Comparison of ENCODE assay signal across 10 mouse cellular contexts in genomic region chr1:132542762-132543306, GRCm38 (mm10). TPM values are rescaled to one million over a fixed set of nuclear protein-coding genes. Genes with fewer than 3 reads are reported as not detected.
A peak's percentile ranks its signal among the peaks of the same experiment; 100 is the strongest.
DNase-seq lines count a peak whose midpoint lies in the region; ATAC-seq lines count a peak whose summit lies in the region.
"Had no signal": no experiment of that assay in that cellular context is flagged by ENCODE, and none has a peak within 500 bp of the region (broad histone marks: within the 10 kb centered on the region; RNA-seq: fewer than 3 reads in every experiment).

Gene Cntn2, minus strand, starts transcription at chr1:132543256.

- peak; percentile 93 for ATAC-seq in frontal cortex, adult (ENCODE audit: low TSS enrichment)
- peak; percentile 79 for ATAC-seq in hindbrain, embryonic 12.5 days (ENCODE audit: low FRiP score)
- ATAC-seq in limb, embryonic 11.5 days (ENCODE audit: insufficient number of reproducible peaks, low FRiP score, low TSS enrichment, low read depth), result no peak

- peaks cover 40% of the 10 kb centered on the region for H3K4me1 ChIP-seq in hindbrain, embryonic 12.5 days
- H3K4me1 ChIP-seq in limb, embryonic 11.5 days (ENCODE audit: control insufficient read depth, insufficient read depth, low read length), result peaks cover 15% of the 10 kb centered on the region

- peak within 1 kb of the TSS; percentile 63 for H3K9ac ChIP-seq in hindbrain, embryonic 12.5 days
- no peak within 1 kb of the TSS for H3K9ac ChIP-seq in limb, embryonic 11.5 days (ENCODE audit: low read length)

- peak within 1 kb of the TSS; percentile 71 for H3K27ac ChIP-seq in hindbrain, embryonic 12.5 days
- H3K27ac ChIP-seq in limb, embryonic 11.5 days (replicated peaks; ENCODE audit: low read depth, low read length), result no peak within 1 kb of the TSS

- peaks cover 58% of the 10 kb centered on the region for H3K27me3 ChIP-seq in hindbrain, embryonic 12.5 days
- peaks cover 41% of the 10 kb centered on the region for H3K27me3 ChIP-seq in limb, embryonic 11.5 days (ENCODE audit: control insufficient read depth, insufficient read depth, low read length)

- 2% methylated on average over 28 of the region's 30 CpGs for WGBS in hindbrain, embryonic 12.5 days
- 1% methylated on average over 30 of the region's 30 CpGs for WGBS in limb, embryonic 11.5 days

- no peak for DNase-seq in frontal cortex, postnatal 14 days (ENCODE audit: low spot score in 2 of 2)
- DNase-seq in cerebellum, adult 9-11 months, result peak; percentile 92
- peak; percentile 50 for DNase-seq in limb, embryonic 11.5 days (ENCODE audit: low spot score)
- peak; percentile 69 to 72 for DNase-seq in right cerebral cortex, postnatal 36 days (ENCODE audit: low spot score in 2 of 2)
- DNase-seq in testis, postnatal 14 days (ENCODE audit: low spot score), result no peak
- DNase-seq in adrenal gland, adult 18-20 months (ENCODE audit: low spot score in 2 of 2), result no peak

- no peaks in the 10 kb centered on the region for H3K36me3 ChIP-seq in hindbrain, embryonic 12.5 days
- no peaks in the 10 kb centered on the region for H3K36me3 ChIP-seq in limb, embryonic 11.5 days (ENCODE audit: control insufficient read depth, insufficient read depth, low read length)

- H3K4me3 ChIP-seq in hindbrain, embryonic 12.5 days, result peak within 1 kb of the TSS; percentile 43
- peak within 1 kb of the TSS; percentile 26 for H3K4me3 ChIP-seq in limb, embryonic 11.5 days (ENCODE audit: low read depth, low read length)
- H3K4me3 ChIP-seq: myocyte had no signal

- H3K9me3 ChIP-seq in hindbrain, embryonic 12.5 days (replicated peaks), result no peaks in the 10 kb centered on the region
- H3K9me3 ChIP-seq in limb, embryonic 11.5 days (ENCODE audit: control insufficient read depth, low read length), result no peaks in the 10 kb centered on the region

- peak within 1 kb of the TSS; percentile 57 for H3K4me2 ChIP-seq in hindbrain, embryonic 12.5 days (replicated peaks)
- H3K4me2 ChIP-seq in limb, embryonic 11.5 days (ENCODE audit: low read depth, severe bottlenecking), result peak within 1 kb of the TSS; percentile 56

RNA-seq across cellular contexts. Expression of gene Cntn2, which starts in this region (rescaled TPM):
- 83.8 and 88.4 TPM in 2 replicates for polyA plus RNA-seq in hindbrain, embryonic 12.5 days (2016; fragmentation: Nextera tagmentation; extraction: Ambion mirVana)
- 0.52 and 0.89 TPM in 2 replicates for polyA plus RNA-seq in limb, embryonic 11.5 days (2014; fragmentation: Nextera tagmentation; extraction: Ambion mirVana)
- total RNA-seq in adrenal gland, adult 18-20 months (2021), result not detected
- total RNA-seq: common myeloid progenitor, adult 5-6 weeks had no signal
- polyA plus RNA-seq: myocyte had no signal

Comparison
In these comparisons a context has a peak if more than half of its experiments do, and no peak if none do; other contexts are left out.
1. RNA of gene Cntn2 (polyA plus RNA-seq): 83.8 to 88.4 TPM in hindbrain, embryonic 12.5 days; 0.52 to 0.89 TPM in limb, embryonic 11.5 days; every median in the first group is over 10 times any median in the second.
2. Peak in DNase-seq, H3K4me3 ChIP-seq and H3K4me2 ChIP-seq in limb, embryonic 11.5 days; RNA of the gene not detected or under 1 TPM.
3. DNase-seq: peak in cerebellum, adult 9-11 months (single experiment) and right cerebral cortex, postnatal 36 days (2 of 2); none in frontal cortex, postnatal 14 days (0 of 2), testis, postnatal 14 days (single experiment) and adrenal gland, adult 18-20 months (0 of 2).